Mouse (Mus musculus) retina, embryonic 14.5 days (tissue): ENCODE results near the gene Rgs9.

Source experiments
- DNase-seq: peaks from one replicate; pipeline ENCODE4 v3.0.0-alpha.2; 2015; ENCODE audit warnings: low spot score

The Rgs9 gene

DNA sequence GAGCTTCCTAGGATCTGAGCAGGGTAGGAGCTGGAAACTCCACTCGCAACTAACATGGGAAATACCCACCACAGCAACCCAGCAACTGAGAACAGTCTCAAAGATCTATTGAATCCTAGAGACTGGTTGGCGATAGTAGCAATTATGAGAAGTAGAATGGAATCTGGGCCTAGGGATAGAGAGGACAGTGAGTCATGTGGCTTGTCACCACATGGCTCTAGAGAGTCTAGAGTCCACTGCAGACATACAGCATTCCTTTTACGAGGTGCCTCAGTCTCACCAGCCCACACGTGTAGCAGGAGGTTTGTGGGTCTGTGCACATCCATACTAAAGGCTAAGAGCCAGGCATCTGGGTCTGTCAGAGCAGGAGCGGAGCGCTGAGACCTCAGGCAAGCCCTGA, 59.3 kb downstream of the Rgs9 start:
- no peak for DNase-seq

- DNase-seq: peak; percentile 32
These were observed 60.1 kb downstream of the Rgs9 start for GRCm38 (mm10) chr11:109237796-109238195.

GRCm38 (mm10) chr11:109233627-109234026, 64.3 kb downstream of the Rgs9 start:
- DNase-seq: no peak

DNA sequence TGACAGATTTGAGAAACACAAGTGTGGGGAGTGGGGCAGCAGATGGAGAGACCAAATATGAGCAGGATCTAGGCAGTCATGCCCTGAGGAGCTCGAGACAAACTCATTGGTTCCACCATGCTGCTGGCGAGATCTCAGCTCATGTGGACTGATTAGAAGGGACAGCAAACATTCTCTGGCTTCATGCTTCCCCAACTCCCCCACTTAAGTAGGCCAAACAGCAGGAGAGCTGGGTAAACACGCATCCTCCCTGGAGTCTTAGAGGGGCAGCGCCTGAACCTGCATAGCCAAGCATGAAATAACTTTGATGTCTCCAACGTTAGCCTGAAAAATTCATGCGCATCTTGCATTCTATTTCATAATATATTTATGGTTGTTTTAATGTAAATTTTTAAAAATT, 65.1 kb downstream of the Rgs9 start:
- peak; percentile 67 for DNase-seq

DNA sequence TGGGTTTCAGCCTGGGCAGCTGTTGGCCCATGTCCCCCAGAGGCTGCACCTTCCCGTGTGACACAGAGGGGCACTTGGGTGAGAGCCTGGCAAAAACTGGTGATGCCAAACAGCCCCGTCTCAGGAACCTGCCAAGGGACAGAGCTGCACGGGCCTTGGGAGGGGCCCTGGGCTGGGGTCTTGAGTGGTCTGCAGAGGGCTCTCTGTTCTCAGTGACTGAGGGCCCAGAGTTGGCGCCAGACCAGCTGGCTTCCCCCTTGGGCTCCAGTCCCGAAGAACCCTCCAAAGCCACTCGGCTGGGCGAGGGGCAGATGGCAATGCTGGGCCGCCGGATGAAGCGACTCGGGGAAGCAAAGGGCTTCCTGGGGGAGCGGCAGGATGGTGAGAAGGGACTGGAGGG, 70.8 kb downstream of the Rgs9 start:
- DNase-seq: no peak

DNA sequence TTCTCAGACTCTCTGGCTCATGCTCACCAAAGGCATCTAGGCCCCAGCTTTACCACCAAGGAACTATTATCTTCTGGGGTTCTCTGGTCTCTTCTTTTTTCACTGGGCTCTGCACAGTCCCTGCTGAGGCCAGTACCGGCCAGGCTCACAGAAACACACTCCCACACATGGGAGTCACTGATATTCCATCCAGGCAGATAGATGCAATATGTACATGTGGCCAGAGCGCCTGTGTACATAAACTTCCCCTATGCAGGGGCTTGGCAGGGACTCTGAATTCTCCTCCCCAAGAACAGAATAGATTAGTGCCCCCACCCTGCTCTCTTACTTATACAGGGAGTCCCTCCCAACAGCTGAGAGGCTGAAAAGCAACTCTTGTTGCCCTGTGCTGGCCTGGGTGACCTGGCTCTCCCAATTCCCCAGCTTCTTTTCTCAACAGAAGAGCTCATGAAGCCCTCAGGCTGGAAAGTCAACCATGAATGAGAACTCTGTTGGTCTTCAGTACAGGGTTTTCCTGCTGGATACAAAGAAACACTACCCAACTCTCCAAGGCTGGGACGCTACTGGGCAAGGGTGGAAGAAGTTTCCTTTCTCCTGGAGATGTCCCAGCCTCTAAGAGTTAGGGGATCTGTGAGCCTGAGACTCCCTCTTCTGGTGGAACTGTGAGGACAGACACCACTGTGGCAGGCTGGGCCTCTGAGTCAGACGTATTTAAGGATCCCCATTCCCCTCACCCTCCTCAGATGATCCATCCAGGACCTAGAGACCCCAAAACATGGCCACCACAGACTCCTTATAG, 76.5 kb downstream of the Rgs9 start:
- peak; percentile 53 for DNase-seq

- DNase-seq: no peak
These were observed 79.1 kb downstream of the Rgs9 start for GRCm38 (mm10) chr11:109218722-109219430.

- DNase-seq: no peak
These were observed 79.9 kb downstream of the Rgs9 start for GRCm38 (mm10) chr11:109217827-109218536.

DNA sequence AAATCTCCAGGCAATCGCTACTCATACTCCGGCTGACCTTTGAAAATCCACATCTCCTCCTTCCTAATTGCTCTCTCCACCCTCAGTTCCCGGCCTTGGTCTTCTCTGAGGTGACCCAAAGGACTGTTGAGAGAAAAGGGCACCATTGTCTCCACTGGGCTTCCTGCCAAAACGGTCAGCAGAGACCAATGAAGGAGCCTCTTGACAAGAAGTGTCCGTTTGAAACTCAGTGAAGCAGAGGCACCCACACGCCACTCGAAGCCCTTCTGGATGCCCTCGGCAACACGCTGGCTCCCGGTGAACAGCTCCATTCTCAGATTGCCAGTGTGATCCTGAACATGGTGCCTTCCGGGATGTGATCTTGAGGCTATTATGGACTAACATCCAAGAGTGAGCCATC, 87.2 kb downstream of the Rgs9 start:
- peak; percentile 66 for DNase-seq

DNA sequence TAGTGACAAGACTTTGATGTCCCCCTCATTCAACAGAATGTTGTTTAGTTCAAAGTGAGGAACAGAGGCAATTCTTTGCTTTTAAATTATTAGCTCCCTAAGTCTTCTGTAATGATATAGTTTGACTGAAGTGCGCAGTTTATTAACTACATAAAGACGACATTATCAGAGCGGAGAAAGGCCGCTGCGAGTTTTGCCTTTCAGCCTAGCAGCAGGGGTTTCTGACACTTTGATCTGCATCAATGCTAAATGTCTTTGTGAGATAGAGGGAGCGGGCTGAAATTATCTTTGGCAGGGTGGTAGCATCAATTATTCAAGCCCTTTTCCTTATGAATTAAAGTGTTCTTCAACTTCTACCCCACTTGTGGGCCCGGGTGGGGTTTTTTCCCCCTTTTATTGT, 87.6 kb downstream of the Rgs9 start:
- DNase-seq: peak; percentile 45

DNA sequence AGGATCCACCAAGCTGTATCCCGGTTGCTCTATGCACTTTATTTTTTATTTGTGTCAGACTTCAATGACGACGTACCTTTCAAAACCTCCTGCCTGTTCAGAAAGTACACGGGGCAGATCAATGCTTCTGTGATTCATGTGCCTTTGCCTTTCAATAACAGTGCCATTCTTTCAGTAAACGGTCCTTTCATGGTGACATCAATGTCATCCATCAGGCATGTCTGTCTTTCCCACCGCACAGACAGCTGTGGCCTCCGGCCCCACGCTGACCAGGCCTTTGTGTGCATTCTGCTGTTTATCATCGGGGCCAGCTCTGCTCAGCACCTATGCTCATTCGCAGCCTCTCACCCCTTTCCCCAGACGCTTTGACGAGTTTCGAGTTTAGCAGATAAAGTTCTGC, 91.2 kb downstream of the Rgs9 start:
- no peak for DNase-seq

GRCm38 (mm10) chr11:109206028-109206427, 91.9 kb downstream of the Rgs9 start:
- DNase-seq: no peak

DNA sequence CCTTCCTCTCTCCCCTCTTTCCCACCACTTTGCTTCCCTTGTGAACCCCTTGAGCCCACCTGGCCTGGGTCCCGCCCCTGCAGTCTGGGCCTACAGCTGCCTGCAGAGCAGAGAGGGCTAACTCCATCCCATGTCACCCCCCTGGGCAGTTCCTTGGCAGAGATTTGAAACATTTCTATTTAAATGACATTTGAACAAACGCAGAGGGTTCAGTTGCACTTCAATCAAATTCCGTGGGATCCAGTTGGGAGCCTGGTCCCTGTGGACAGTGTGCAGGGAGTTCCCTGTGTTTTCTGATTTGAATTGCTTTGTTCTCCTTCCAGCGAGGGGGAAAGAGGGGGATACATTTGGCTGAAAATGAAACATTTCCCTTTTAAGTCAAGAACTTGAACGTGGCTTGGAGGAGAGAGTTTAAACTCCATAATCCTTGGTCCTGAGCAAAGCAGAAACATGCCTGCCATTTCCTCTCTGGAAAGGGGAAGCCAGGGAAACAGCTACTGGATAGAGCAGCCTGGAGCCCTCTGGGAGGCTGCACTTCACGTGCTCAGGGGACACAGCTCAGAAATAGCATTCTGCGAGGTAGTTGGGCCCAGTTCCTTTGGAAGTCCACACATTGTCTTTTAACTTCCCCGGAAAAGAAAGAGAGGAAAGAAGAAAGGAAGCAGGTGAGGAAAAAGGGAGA, 98.2 kb downstream of the Rgs9 start:
- no peak for DNase-seq

DNA sequence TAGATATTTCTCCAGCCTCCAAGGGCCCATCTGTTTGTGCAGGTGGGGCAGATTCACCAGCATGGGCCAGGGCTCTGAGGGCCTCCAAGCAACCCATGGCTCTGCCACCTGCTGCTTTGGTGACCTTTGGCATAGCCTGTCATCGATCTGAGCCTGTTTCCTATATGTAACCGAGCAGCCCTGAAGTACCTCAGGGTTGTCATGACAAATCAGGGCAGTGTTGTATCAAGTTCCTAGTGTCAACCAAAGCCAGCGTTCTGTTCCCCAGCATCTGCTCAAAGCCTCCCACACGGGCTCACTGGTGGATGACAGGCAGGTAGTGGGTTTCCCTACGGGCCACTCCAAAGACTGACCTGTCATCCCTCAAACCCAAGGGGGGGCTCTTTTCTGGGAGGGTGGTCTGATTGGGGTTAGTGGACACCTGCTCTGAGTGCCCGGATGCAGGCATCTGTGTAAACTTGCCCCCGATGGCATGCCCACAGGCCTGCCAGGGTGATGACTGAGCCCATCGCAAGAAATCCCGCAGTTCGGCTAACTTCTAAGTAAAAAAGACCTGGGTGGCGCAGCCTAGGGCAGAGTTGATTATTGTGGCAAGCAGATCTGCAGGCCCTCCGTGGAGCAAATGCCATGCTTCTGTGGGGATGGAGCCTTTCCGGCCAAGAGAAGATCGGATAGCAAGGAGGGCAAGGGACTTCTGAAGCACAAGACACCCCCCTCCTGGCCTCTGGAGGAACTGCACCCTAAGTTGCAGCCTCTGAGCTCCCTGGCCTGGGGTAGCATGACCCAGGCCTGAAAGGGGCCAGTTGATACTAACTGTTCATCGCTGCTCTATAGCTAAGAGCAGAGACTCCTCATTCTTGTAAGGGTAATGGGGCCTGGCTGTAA, 105.0 kb downstream of the Rgs9 start:
- peak; percentile 91 for DNase-seq

GRCm38 (mm10) chr11:109188235-109188634, 109.7 kb downstream of the Rgs9 start:
- no peak for DNase-seq

DNA sequence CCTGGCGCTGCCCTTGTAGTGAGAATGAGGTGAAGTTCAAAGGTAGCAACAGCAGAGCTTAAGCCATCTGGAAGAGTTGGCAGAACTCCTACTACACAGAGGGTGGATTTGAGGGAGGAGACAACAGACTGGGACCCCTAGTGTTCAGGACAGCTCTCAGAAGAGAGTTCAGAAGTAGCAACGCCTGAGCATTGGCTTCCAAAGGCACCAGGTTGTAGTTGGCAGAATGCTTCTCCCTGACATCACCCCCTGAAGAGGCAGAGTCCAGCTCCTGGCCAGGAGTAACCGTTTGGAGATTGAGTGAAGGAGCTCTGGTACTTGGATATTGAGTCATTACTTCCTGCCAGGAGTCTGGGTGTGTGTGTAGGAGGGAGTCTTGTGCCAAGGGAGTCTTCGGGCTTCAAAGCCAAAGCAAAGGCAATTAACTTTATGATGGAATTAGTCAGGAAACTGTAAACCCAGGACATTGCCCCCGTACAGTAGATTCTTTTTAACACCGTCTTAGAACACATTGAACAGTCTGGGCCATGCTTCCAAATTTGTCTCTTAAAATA, 110.2 kb downstream of the Rgs9 start:
- no peak for DNase-seq

DNA sequence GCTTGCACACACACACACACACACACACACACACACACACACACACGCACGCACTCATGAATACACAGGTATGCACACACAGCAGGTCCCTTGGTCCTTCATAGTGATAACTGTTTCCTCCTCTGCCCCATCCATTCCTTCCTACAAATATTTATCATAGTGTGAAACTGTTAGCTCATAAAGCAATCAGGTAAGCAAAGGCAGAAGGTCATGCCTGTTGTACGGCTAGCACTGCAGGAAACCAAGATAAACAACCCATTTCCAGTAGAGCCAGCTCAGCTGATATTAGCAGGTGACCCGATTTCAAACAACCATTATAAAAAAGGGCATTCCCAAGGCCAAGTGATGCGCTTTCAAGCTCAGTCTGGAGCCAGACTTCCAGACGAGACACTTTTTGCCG, 116.8 kb downstream of the Rgs9 start:
- no peak for DNase-seq

DNA sequence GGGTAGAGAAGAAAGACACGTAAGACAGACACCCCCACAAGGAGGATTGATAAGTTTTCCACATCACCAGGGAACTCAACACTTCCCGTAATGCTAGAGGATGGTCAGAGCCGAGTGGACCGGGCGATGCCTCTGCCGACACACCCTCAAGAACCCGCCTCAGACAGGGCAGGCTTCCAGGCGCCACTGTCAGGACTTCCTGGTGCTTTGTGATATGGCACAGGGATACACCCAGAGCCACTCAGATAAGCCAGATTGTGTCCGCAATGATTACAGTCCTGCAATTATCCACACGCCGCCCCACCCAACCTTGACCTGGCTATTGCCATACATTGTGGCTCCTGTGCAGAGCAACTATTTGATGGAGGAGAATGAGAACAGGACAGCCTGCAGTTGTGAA, 117.6 kb downstream of the Rgs9 start:
- DNase-seq: no peak

- peak; percentile 72 for DNase-seq
These were observed 119.0 kb downstream of the Rgs9 start for GRCm38 (mm10) chr11:109178788-109179518.

- no peak for DNase-seq
These were observed 122.5 kb downstream of the Rgs9 start for GRCm38 (mm10) chr11:109175376-109175969.
